Mouse (Mus musculus) left cerebral cortex, adult 9 months (tissue): ENCODE data around the gene Adarb2.

Source experiments
- DNase-seq, 2 experiments: peaks; one replicate each; pipeline ENCODE4 v3.0.0; 2022; ENCODE audit warnings: low spot score in 2 of 2

The Adarb2 gene

GRCm38 (mm10) chr13:8680470-8681129 lies 477.9 kb downstream of the Adarb2 start:
- no peak for DNase-seq

- no peak for DNase-seq
Measured at GRCm38 (mm10) chr13:8691448-8691847, 488.8 kb downstream of the Adarb2 start.

- no peak for DNase-seq
Measured at GRCm38 (mm10) chr13:8692787-8693186, 490.1 kb downstream of the Adarb2 start.

GRCm38 (mm10) chr13:8698451-8698850 lies 495.8 kb downstream of the Adarb2 start:
- DNase-seq = no peak

- DNase-seq = no peak
Measured at GRCm38 (mm10) chr13:8699831-8700230, 497.2 kb downstream of the Adarb2 start.

- DNase-seq = no peak
Measured at GRCm38 (mm10) chr13:8700981-8701380, 498.3 kb downstream of the Adarb2 start.

- no peak for DNase-seq
Measured at GRCm38 (mm10) chr13:8705296-8705695, 502.6 kb downstream of the Adarb2 start.

- no peak for DNase-seq
Measured at GRCm38 (mm10) chr13:8713377-8713776, 510.7 kb downstream of the Adarb2 start.

GRCm38 (mm10) chr13:8729972-8730645 lies 527.4 kb downstream of the Adarb2 start:
- DNase-seq = no peak

- DNase-seq = no peak
Measured at GRCm38 (mm10) chr13:8737139-8737865, 534.6 kb downstream of the Adarb2 start.

- DNase-seq = no peak
Measured at GRCm38 (mm10) chr13:8742792-8743191, 540.1 kb downstream of the Adarb2 start.

- peak in 1 of 2 experiments; percentile 15 for DNase-seq
Measured at GRCm38 (mm10) chr13:8744565-8744964, 541.9 kb downstream of the Adarb2 start.

GRCm38 (mm10) chr13:8745596-8745995 lies 542.9 kb downstream of the Adarb2 start:
- no peak for DNase-seq

GRCm38 (mm10) chr13:8749451-8749850 lies 546.8 kb downstream of the Adarb2 start:
- DNase-seq = no peak

- no peak for DNase-seq
Measured at GRCm38 (mm10) chr13:8760940-8761339, 558.3 kb downstream of the Adarb2 start.

- no peak for DNase-seq
Measured at GRCm38 (mm10) chr13:8769654-8770227, 567.1 kb downstream of the Adarb2 start.

GRCm38 (mm10) chr13:8770616-8771015 lies 568.0 kb downstream of the Adarb2 start:
- no peak for DNase-seq

GRCm38 (mm10) chr13:8780441-8780840 lies 577.8 kb downstream of the Adarb2 start:
- DNase-seq = peak in 1 of 2 experiments; percentile 34

GRCm38 (mm10) chr13:8782636-8783035 lies 580.0 kb downstream of the Adarb2 start:
- no peak for DNase-seq

GRCm38 (mm10) chr13:8783686-8784307 lies 581.1 kb downstream of the Adarb2 start:
- no peak for DNase-seq

- DNase-seq = no peak
Measured at GRCm38 (mm10) chr13:8784308-8785061, 581.8 kb downstream of the Adarb2 start.
